Mouse (Mus musculus): ENCODE results near the gene Slc22a18.

DNA sequence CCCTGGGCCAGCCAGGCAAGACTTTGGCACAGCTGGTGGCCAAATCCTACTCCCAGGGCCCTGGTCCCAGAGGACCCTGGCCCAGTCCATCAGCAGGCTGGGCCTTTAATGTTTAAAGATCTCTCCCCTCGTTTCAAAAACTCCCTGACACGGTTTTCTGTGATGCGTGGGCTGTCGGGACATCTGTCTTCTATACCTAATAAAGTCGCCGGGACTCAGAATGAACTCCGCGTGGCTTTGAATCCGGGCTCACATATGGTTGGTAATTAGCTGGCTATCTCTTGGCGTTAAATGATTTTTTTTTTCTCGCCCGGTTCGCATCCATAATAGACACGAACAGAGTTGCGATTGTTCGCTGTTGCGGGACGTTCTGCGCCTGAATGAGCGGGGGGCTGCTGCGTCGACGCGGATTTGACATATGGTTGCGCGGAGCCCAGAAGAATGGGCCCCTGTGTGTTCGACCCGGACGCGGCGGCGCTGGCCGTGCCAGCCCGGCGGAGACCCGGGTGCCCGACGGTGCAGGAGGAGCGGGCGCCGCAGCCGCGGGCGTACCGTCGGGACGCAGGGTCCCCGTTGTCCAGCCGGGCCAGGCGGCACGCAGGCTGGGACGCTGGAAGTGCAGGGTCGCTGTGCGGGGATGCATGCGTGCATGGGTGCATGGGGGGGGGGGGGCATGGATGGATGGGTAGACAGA lies 28.4 kb upstream of the Slc22a18 start:
- TF ChIP-seq CTCF (IDR thresholded peaks at IDR 0.05; ENCODE audit: low read depth) = no peak
- no peak for TF ChIP-seq EP300 (IDR thresholded peaks at IDR 0.05; ENCODE audit: low read depth)

Data from liver, embryonic 14.5 days (tissue).